Mouse (Mus musculus): ENCODE results near the gene Plxna4.
A peak's percentile ranks its signal among the peaks of the same experiment; 100 is the strongest.

DNA sequence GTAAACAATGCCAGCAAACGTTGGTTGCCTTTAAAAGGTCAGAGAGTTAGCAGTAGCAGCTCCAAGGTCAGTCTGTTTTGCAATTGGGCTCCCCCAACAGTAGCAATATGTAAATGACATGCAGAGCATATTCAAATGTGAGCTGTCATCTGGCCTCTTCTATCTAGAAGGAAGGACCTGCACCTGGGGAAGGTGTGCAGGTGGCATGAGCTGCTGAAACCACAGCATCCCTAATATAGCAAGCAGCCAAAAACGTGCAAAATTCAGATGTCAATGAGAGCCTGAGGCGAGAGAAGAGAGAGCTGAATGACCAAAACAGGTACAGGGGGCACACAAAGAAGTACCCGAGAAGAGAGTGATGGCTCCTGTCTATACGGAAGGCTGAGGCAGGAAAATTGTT is 118.8 kb downstream of the Plxna4 start:
- TF ChIP-seq RAD21 (IDR thresholded peaks at IDR 0.05; ENCODE audit: low read depth, low read length) (no peak), CTCF (conservative IDR thresholded peaks at IDR 0.05 in 1 of 2, IDR thresholded peaks at IDR 0.05 in 1 of 2; ENCODE audit: low read depth in 2 of 2, low read length in 2 of 2) (no peak), POLR2A (IDR thresholded peaks at IDR 0.05; ENCODE audit: low read depth, low read length) (no peak), EP300 (IDR thresholded peaks at IDR 0.05; ENCODE audit: low read length) (peak; percentile 43; the same call in 1 of the 2 replicates), NELFE (IDR thresholded peaks at IDR 0.05; ENCODE audit: low read depth, low read length) (no peak), MAFK (IDR thresholded peaks at IDR 0.05; ENCODE audit: insufficient replicate concordance, low read length) (no peak), HCFC1 (IDR thresholded peaks at IDR 0.05; ENCODE audit: low read depth, low read length) (no peak), USF2 (conservative IDR thresholded peaks at IDR 0.05; ENCODE audit: low read depth, low read length) (no peak), JUND (conservative IDR thresholded peaks at IDR 0.05; ENCODE audit: low read depth, low read length) (no peak), ZC3H11A (IDR thresholded peaks at IDR 0.05; ENCODE audit: low read depth, low read length) (no peak), CHD2 (IDR thresholded peaks at IDR 0.05; ENCODE audit: low read length) (no peak), POLR2AphosphoS2 (IDR thresholded peaks at IDR 0.05; ENCODE audit: low read depth, low read length) (no peak), ZNF384 (IDR thresholded peaks at IDR 0.05; ENCODE audit: low read depth, low read length) (no peak)
